Mouse (Mus musculus) embryonic stem cell, embryonic (primary cell): ENCODE measurements around the gene Adamts6.

Experiments used
- CTCF ChIA-PET, 4 experiments: fragments of 300-600 bp in 2 of 4; fragments of 350-600 bp in 2 of 4; sonication (Branson Sonifier 250); formaldehyde crosslinking; loops; one replicate each; lab custom pipeline; 2022; ENCODE audit warnings: inconsistent platforms in 2 of 4; lab: Charles Lee
- POLR2A ChIA-PET, 4 experiments: fragments of 300-600 bp in 2 of 4; fragments of 350-600 bp in 2 of 4; sonication (Branson Sonifier 250); formaldehyde crosslinking; loops; one replicate each; lab custom pipeline; 2022; ENCODE audit warnings: antibody characterized with exemption in 4 of 4, inconsistent platforms in 1 of 4; lab: Charles Lee

The Adamts6 gene

GRCm38 (mm10) chr13:104531841-104532240 lies 244.2 kb downstream of the Adamts6 start:
- ChIA-PET CTCF (interaction anchor here in 1 of 4 experiments (0.6 kb wide), 1 partner anchor 12 kb away, joined by 5 read pairs; no protein-coding TSS in a partner anchor), POLR2A (interaction anchor here in 3 of 4 experiments (0.8 to 1.7 kb wide), 8 partner anchors 9 to 129 kb away, joined by 3 to 11 read pairs (median 4); no protein-coding TSS in a partner anchor)

GRCm38 (mm10) chr13:104532723-104533122 lies 245.1 kb downstream of the Adamts6 start:
- POLR2A ChIA-PET = interaction anchor here in 3 of 4 experiments (0.5 to 1.7 kb wide), 15 partner anchors 8 to 316 kb away, joined by 3 to 11 read pairs (median 3); no protein-coding TSS in a partner anchor
- CTCF ChIA-PET = no interaction called here

- CTCF ChIA-PET = interaction anchor here in 1 of 4 experiments (0.7 kb wide), 1 partner anchor 37 kb away, joined by 3 read pairs; no protein-coding TSS in a partner anchor
These were observed 246.3 kb downstream of the Adamts6 start for GRCm38 (mm10) chr13:104533806-104534495.

GRCm38 (mm10) chr13:104540861-104541398 lies 253.3 kb downstream of the Adamts6 start:
- ChIA-PET CTCF (interaction anchor here in 1 of 4 experiments (1.0 kb wide), 1 partner anchor 12 kb away, joined by 4 read pairs; no protein-coding TSS in a partner anchor), POLR2A (interaction anchor here (0.7 to 3.1 kb wide), 10 partner anchors 8 to 172 kb away, joined by 3 to 16 read pairs (median 3); no protein-coding TSS in a partner anchor)

More at GRCm38 (mm10) chr13:104533806-104534495, 246.3 kb downstream of the Adamts6 start:
- POLR2A ChIA-PET = interaction anchor here in 1 of 4 experiments (0.5 kb wide), 1 partner anchor 10 kb away, joined by 3 read pairs; no protein-coding TSS in a partner anchor

- CTCF ChIA-PET = no interaction called here
- POLR2A ChIA-PET = interaction anchor here in 2 of 4 experiments (0.7 to 3.1 kb wide), 2 partner anchors 10 to 53 kb away, joined by 6 to 11 read pairs; no protein-coding TSS in a partner anchor
These were observed 254.6 kb downstream of the Adamts6 start for GRCm38 (mm10) chr13:104542123-104542758.

- CTCF ChIA-PET = no interaction called here
- POLR2A ChIA-PET = interaction anchor here in 1 of 4 experiments (3.1 kb wide), 1 partner anchor 10 kb away, joined by 11 read pairs; no protein-coding TSS in a partner anchor
These were observed 255.1 kb downstream of the Adamts6 start for GRCm38 (mm10) chr13:104542759-104543141.
